Mouse (Mus musculus) lung, postnatal 10 days (tissue): ENCODE data around the gene Fsip2.

Experiments used
- DNase-seq: peaks from one replicate; pipeline ENCODE4 v3.0.0; 2021

The Fsip2 gene

GRCm38 (mm10) chr2:82943472-82943871 is at the start of gene Fsip2:
Fsip2 (plus strand) TSS chr2:82943634.
- DNase-seq = no peak

DNA sequence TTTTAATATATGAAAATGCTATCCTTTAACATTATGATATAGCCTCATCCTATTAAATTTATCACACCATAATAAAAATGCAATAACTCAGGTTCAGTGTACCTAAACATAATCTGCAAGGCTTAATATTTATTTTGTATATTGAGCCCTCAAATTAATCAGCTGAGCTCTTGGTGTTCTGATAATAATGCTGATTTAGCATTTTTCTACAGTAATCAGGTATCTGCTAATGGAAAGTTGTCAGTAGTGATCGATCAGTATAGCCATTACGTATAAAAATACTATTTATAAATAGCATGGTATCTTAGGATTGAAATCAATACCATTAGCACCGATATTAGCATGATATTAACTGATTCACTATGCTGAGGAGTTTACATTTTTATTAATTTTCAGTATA is 20.0 kb downstream of the Fsip2 start:
- no peak for DNase-seq

- DNase-seq = no peak
Measured at GRCm38 (mm10) chr2:83025853-83026252, 82.4 kb downstream of the Fsip2 start.

GRCm38 (mm10) chr2:83052914-83053690 is 109.7 kb downstream of the Fsip2 start:
- no peak for DNase-seq
